Mouse (Mus musculus) right cerebral cortex, postnatal 14 days (tissue): ENCODE measurements at regions not wholly inside any gene's neighbourhood (a gene's known extent, or its start where the extent isn't known, plus 50 kb on each side); places are given as distances from the start of the nearest gene placed in this dataset.

ENCODE experiments used
- DNase-seq: peaks from one replicate; pipeline ENCODE4 v3.0.0; 2022

- DNase-seq = no peak
These were observed 73.0 kb downstream of the Tsen15 start for GRCm38 (mm10) chr1:152313480-152313879.

- no peak for DNase-seq
These were observed 81.0 kb downstream of the Tsen15 start for GRCm38 (mm10) chr1:152305461-152305860.

- peak; percentile 12 for DNase-seq
These were observed 81.9 kb downstream of the Tsen15 start for GRCm38 (mm10) chr1:152304487-152305130.

GRCm38 (mm10) chr1:152301355-152301754 is 85.1 kb downstream of the Tsen15 start:
- DNase-seq = peak; percentile 22

GRCm38 (mm10) chr1:152292196-152292736 is 94.2 kb downstream of the Tsen15 start:
- no peak for DNase-seq

- DNase-seq = peak; percentile 76
These were observed 95.7 kb downstream of the Tsen15 start for GRCm38 (mm10) chr1:152290768-152291167.

- no peak for DNase-seq
These were observed 98.7 kb downstream of the Tsen15 start for GRCm38 (mm10) chr1:152287566-152288490.

GRCm38 (mm10) chr1:152286677-152287076 is 99.8 kb downstream of the Tsen15 start:
- no peak for DNase-seq

- no peak for DNase-seq
These were observed 104.4 kb downstream of the Tsen15 start for GRCm38 (mm10) chr1:152282106-152282505.

GRCm38 (mm10) chr1:152281201-152281600 is 105.3 kb downstream of the Tsen15 start:
- DNase-seq = no peak

- DNase-seq = no peak
These were observed 106.5 kb downstream of the Tsen15 start for GRCm38 (mm10) chr1:152280014-152280413.

GRCm38 (mm10) chr1:152275011-152275410 is 111.5 kb downstream of the Tsen15 start:
- DNase-seq = no peak

GRCm38 (mm10) chr1:152273430-152273829 is 113.1 kb downstream of the Tsen15 start:
- no peak for DNase-seq

- DNase-seq = no peak
These were observed 116.4 kb downstream of the Tsen15 start for GRCm38 (mm10) chr1:152269936-152270702.

GRCm38 (mm10) chr1:152266390-152266789 is 120.1 kb downstream of the Tsen15 start:
- DNase-seq = no peak

- DNase-seq = no peak
These were observed 121.5 kb downstream of the Tsen15 start for GRCm38 (mm10) chr1:152264981-152265380.

GRCm38 (mm10) chr1:152261472-152261871 is 125.0 kb downstream of the Tsen15 start:
- DNase-seq = no peak

- DNase-seq = no peak
These were observed 125.5 kb downstream of the Tsen15 start for GRCm38 (mm10) chr1:152260950-152261349.

- DNase-seq = no peak
These were observed 128.2 kb downstream of the Tsen15 start for GRCm38 (mm10) chr1:152258258-152258657.

- DNase-seq = no peak
These were observed 132.6 kb downstream of the Tsen15 start for GRCm38 (mm10) chr1:152253906-152254305.

GRCm38 (mm10) chr1:152253486-152253885 is 133.0 kb downstream of the Tsen15 start:
- DNase-seq = no peak

- no peak for DNase-seq
These were observed 133.7 kb downstream of the Tsen15 start for GRCm38 (mm10) chr1:152252658-152253267.

GRCm38 (mm10) chr1:152241026-152241425 is 145.5 kb downstream of the Tsen15 start:
- DNase-seq = peak; percentile 12
